Mouse (Mus musculus) ovary, adult 2 months (tissue): ENCODE data around the gene Kcnj8. TPM values are rescaled to one million over a fixed set of nuclear protein-coding genes. Genes with fewer than 3 reads are reported as not detected.

Experiments
- polyA plus RNA-seq: library from polyadenylated mRNA; depleted of rRNA; stranded (reverse); fragments of >200 nt; gene quantifications from 2 replicates; pipeline ENCODE4 v1.2.3, GENCODE M21; 2012; rRNA removed

Gene Kcnj8
- polyA plus RNA-seq, result 22.7 and 24.4 TPM in 2 replicates

DNA sequence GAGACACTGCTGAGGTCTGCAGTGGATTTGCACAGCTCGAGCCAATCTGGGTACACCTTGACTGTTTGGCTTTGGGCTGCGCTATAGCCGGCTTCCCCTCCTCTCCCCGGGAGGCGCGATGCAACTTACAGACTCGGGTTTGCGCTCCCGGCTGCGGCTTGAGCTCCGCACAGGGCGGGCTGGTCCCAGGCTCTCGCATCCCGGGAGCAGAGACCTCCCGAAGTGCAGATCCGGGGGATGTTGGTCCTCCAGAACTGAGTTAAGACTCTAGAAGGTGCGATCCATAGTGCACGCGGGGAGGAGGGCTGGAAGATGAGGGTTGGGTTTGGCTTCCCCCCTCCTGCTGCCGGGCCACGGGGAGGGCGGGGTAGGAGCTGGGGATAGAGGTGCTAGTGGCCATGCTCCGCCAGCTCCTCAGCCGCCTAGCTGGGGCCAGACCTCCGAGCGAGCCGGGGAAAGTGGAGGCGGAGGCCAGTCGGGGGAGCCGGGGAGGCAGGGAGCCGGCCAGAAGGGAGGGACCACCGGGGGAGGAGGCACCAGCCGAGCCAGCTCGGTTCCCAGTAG, at the start of gene Kcnj8:
Kcnj8 (minus strand) TSS at position 560 of the 564 bp plus-strand sequence.

Other genes starting within 250 kb of the Kcnj8 start
- gene Slco1a5, start 248.6 kb downstream of the Kcnj8 start, polyA plus RNA-seq, result 0.07 TPM in 1 of 2 replicates, not detected in the other
- 3.9 and 4.9 TPM in 2 replicates for gene Pyroxd1, start 226.0 kb downstream of the Kcnj8 start, polyA plus RNA-seq
- 2.9 and 3.5 TPM in 2 replicates for gene Recql, start 184.5 kb downstream of the Kcnj8 start, polyA plus RNA-seq
- 4.3 and 6.6 TPM in 2 replicates for gene Golt1b, start 184.4 kb downstream of the Kcnj8 start, polyA plus RNA-seq
- gene Spx, start 158.2 kb downstream of the Kcnj8 start, polyA plus RNA-seq, result 0.10 and 0.21 TPM in 2 replicates
- 0.33 and 0.42 TPM in 2 replicates for gene Gys2, start 98.5 kb downstream of the Kcnj8 start, polyA plus RNA-seq
- gene Ldhb, start 63.7 kb downstream of the Kcnj8 start, polyA plus RNA-seq, result 363 and 401 TPM in 2 replicates
- 5.2 and 6.8 TPM in 2 replicates for gene Abcc9, start 130.7 kb upstream of the Kcnj8 start, polyA plus RNA-seq
- gene Cmas, start 185.1 kb upstream of the Kcnj8 start, polyA plus RNA-seq, result 26.6 and 34.8 TPM in 2 replicates
- not detected in 2 replicates for gene Sult6b2, start 232.9 kb upstream of the Kcnj8 start, polyA plus RNA-seq